Mouse (Mus musculus): Measurements from ENCODE around the gene Stard10. TPM values are rescaled to one million over a fixed set of nuclear protein-coding genes. Genes with fewer than 3 reads are reported as not detected.

The Stard10 gene
- polyA plus RNA-seq, 1 experiment from 2014 or later = 25.0 TPM

- H3K27ac ChIP-seq = peak overlapping the region; percentile 44
These were observed 68.4 kb downstream of the Stard10 start for GRCm38 (mm10) chr7:101385331-101385733.

DNA sequence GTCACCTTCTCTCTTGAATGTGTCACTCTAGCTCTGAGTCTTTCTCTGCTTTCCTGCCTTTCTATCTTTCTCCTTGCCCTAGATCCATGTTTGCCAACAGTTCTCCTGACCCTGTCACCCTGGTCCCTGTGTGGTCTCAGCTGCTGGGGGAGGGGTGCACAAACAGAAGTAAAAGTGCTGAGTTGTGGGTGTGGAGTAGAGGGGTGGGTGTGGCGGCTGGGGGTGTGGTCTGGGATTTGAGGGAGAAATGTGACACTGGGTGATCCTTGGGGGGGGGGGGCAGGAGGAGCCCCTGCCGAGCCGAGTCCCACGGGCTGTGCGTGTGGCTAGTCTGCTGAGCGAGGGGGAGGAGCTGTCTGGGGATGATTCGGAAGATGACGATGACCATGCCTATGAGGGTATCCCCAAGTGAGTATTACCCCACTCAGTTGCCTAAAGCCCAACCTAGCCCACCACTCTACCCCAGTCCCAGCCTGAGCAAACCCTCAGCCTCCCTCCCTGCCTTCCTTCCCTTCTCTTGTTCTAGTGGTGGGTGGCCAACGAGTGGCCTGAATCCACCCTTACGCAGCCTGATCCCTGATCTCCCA is 69.1 kb downstream of the Stard10 start:
- Histone ChIP-seq H3K4me2 (peak overlapping the region; percentile 8; the same call in 1 of the 2 replicates), H3K9me3 (replicated peaks) (no peaks in the 10 kb centered on the region), H3K4me3 (no peak overlapping the region), H3K36me3 (peaks cover 16% of the 10 kb centered on the region; the same call in 1 of the 2 replicates), H3K27me3 (no peaks in the 10 kb centered on the region), H3K4me1 (replicated peaks) (peaks cover 41% of the 10 kb centered on the region), H3K27ac (peak overlapping the region; percentile 44; the same call in 1 of the 2 replicates), H3K9ac (no peak overlapping the region)
- no peak for ATAC-seq (replicated peaks; ENCODE audit: insufficient number of reproducible peaks, insufficient read depth, low FRiP score, low read depth)
- 55% methylated on average over 10 of the region's 10 CpGs for WGBS

More at GRCm38 (mm10) chr7:101385331-101385733, 68.4 kb downstream of the Stard10 start:
- peak overlapping the region; percentile 8; the same call in 1 of the 2 replicates for H3K4me2 ChIP-seq
- H3K9ac ChIP-seq = no peak overlapping the region
- peaks cover 35% of the 10 kb centered on the region for H3K4me1 ChIP-seq (replicated peaks)
- no peaks in the 10 kb centered on the region for H3K27me3 ChIP-seq
- 33% methylated on average over 6 of the region's 6 CpGs for WGBS
- peaks cover 16% of the 10 kb centered on the region; the same call in 1 of the 2 replicates for H3K36me3 ChIP-seq
- no peak overlapping the region for H3K4me3 ChIP-seq
- no peak; the same call in 1 of the 2 replicates for ATAC-seq (replicated peaks; ENCODE audit: insufficient number of reproducible peaks, insufficient read depth, low FRiP score, low read depth)
- H3K9me3 ChIP-seq (replicated peaks) = no peaks in the 10 kb centered on the region

DNA sequence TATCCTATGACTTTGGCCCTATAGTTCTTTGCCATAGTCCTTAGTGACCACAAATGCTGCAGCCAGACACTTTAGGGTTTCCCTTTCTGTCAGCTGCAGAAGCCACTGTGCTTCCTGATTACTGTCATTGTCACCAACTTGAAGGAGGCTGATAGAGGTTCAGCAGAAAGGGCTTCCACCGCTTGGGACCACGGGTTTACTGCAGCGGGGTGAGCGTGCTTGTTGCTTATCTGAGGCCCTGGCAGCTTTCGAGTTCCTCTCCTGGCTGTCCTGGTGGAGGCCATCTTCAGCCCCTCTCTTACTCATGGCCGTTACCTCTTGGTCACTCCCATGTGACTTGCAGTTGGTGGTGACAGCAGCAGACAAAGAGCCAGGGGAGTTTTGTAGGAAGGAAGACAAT is 72.4 kb downstream of the Stard10 start:
- no peak overlapping the region for H3K9ac ChIP-seq
- no peak overlapping the region for H3K27ac ChIP-seq
- H3K27me3 ChIP-seq = no peaks in the 10 kb centered on the region
- peaks cover 70% of the 10 kb centered on the region for H3K4me1 ChIP-seq (replicated peaks)
- no peak overlapping the region for H3K4me3 ChIP-seq
- H3K36me3 ChIP-seq = peaks cover 18% of the 10 kb centered on the region; the same call in 1 of the 2 replicates
- no peak overlapping the region for H3K4me2 ChIP-seq
- WGBS = 38% methylated on average over 6 of the region's 6 CpGs
- ATAC-seq (replicated peaks; ENCODE audit: insufficient number of reproducible peaks, insufficient read depth, low FRiP score, low read depth) = no peak
- no peaks in the 10 kb centered on the region for H3K9me3 ChIP-seq (replicated peaks)

GRCm38 (mm10) chr7:101391909-101392479 is 75.1 kb downstream of the Stard10 start:
- no peaks in the 10 kb centered on the region for H3K27me3 ChIP-seq
- no peak for ATAC-seq (replicated peaks; ENCODE audit: insufficient number of reproducible peaks, insufficient read depth, low FRiP score, low read depth)
- H3K4me1 ChIP-seq (replicated peaks) = peaks cover 59% of the 10 kb centered on the region
- H3K9me3 ChIP-seq (replicated peaks) = no peaks in the 10 kb centered on the region
- H3K27ac ChIP-seq = peak overlapping the region; percentile 90
- WGBS = 41% methylated on average over 4 of the region's 4 CpGs
- H3K4me2 ChIP-seq = no peak overlapping the region
- H3K9ac ChIP-seq = no peak overlapping the region
- peaks cover 19% of the 10 kb centered on the region; the same call in 1 of the 2 replicates for H3K36me3 ChIP-seq
- no peak overlapping the region for H3K4me3 ChIP-seq

- H3K9me3 ChIP-seq (replicated peaks) = no peaks in the 10 kb centered on the region
- ATAC-seq (replicated peaks; ENCODE audit: insufficient number of reproducible peaks, insufficient read depth, low FRiP score, low read depth) = no peak
- WGBS = 18% methylated on average over 4 of the region's 4 CpGs
These were observed 76.1 kb downstream of the Stard10 start for GRCm38 (mm10) chr7:101393015-101393414.

DNA sequence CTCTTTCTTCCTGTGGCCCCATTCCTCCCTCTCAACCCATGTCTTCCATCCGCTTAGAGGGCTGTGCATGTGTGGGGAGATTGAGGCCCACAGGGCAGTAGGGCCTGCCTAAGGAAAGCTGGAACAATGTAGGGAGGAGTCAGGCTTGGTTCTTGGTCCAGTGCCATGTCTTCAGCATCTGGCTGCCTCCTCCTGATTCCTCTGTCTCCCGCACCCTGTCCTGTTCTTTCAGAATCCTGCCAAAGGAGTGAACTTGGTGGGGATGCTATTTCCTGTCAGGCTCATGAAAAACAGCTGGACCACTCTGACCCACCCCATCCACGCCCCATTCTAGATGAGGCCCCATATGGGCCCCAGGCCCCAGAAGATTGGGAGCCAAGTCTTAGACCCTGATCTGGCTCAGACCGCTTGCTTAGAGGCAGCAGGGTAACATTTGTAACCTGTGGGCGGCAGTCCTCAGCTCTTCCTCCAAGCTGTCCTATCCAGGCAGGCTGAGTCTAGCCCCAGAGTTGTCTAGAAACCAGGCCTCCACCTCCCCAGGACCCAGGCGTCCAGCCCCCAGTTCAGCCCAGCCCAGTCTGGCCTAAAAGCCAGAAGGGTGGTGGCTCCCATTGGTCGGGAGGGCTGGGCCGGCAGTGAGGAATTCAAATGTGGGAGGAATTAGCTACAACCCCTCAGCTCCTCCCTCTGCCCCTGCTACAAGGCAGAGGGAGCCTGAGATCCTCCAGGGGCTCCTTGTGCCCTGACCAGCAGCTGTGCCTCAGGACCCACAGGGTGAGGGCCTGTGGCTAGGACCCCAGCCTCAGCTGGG is 77.0 kb downstream of the Stard10 start:
- peak overlapping the region; percentile 37 for H3K4me3 ChIP-seq
- peaks cover 59% of the 10 kb centered on the region for H3K4me1 ChIP-seq (replicated peaks)
- WGBS = 34% methylated on average over 8 of the region's 8 CpGs

More at GRCm38 (mm10) chr7:101393015-101393414, 76.1 kb downstream of the Stard10 start:
- H3K4me3 ChIP-seq = no peak overlapping the region
- peaks cover 21% of the 10 kb centered on the region for H3K36me3 ChIP-seq
- no peak overlapping the region for H3K9ac ChIP-seq
- peaks cover 59% of the 10 kb centered on the region for H3K4me1 ChIP-seq (replicated peaks)
- no peaks in the 10 kb centered on the region for H3K27me3 ChIP-seq
- H3K27ac ChIP-seq = peak overlapping the region; percentile 90
- peak overlapping the region; percentile 57; the same call in 1 of the 2 replicates for H3K4me2 ChIP-seq

GRCm38 (mm10) chr7:101394569-101394968 is 77.7 kb downstream of the Stard10 start:
- 65% methylated on average over 3 of the region's 3 CpGs for WGBS
- Histone ChIP-seq H3K36me3 (peaks cover 34% of the 10 kb centered on the region), H3K4me3 (peak overlapping the region; percentile 37), H3K4me2 (peak overlapping the region; percentile 57), H3K9me3 (replicated peaks) (no peaks in the 10 kb centered on the region), H3K27ac (peak overlapping the region; percentile 90), H3K27me3 (no peaks in the 10 kb centered on the region), H3K9ac (peak overlapping the region; percentile 43; the same call in 1 of the 2 replicates), H3K4me1 (replicated peaks) (peaks cover 53% of the 10 kb centered on the region)
- ATAC-seq (replicated peaks; ENCODE audit: insufficient number of reproducible peaks, insufficient read depth, low FRiP score, low read depth) = no peak

More for the DNA sequence above, 77.0 kb downstream of the Stard10 start:
- Histone ChIP-seq H3K4me2 (peak overlapping the region; percentile 57), H3K9ac (peak overlapping the region; percentile 43; the same call in 1 of the 2 replicates), H3K36me3 (peaks cover 28% of the 10 kb centered on the region), H3K9me3 (replicated peaks) (no peaks in the 10 kb centered on the region), H3K27me3 (no peaks in the 10 kb centered on the region), H3K27ac (peak overlapping the region; percentile 90)
- peak; percentile 78 for ATAC-seq (replicated peaks; ENCODE audit: insufficient number of reproducible peaks, insufficient read depth, low FRiP score, low read depth)

DNA sequence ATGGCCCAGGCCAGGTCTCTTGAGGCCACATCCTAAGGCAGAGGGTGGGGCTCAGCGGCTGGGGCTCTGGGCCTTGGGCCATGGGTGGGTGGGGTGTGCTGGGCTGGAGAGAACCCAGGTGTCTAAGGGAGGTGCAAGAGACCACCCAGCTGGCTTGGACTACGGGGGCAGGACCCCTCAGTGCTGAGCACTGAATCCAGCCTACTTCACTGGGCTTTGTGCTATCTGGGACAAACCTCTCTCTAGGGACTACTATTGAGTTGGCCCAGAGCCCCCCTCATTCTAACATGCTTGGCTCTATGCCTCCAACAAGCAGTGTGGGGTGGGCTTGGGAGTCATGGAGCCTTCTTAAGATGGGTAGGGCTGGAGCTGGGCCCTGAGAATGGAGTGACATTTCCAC is 78.6 kb downstream of the Stard10 start:
- peak overlapping the region; percentile 57 for H3K4me2 ChIP-seq
- H3K36me3 ChIP-seq = peaks cover 35% of the 10 kb centered on the region
- H3K9ac ChIP-seq = no peak overlapping the region
- ATAC-seq (replicated peaks; ENCODE audit: insufficient number of reproducible peaks, insufficient read depth, low FRiP score, low read depth) = no peak
- no peaks in the 10 kb centered on the region for H3K27me3 ChIP-seq
- H3K9me3 ChIP-seq (replicated peaks) = no peaks in the 10 kb centered on the region
- H3K4me1 ChIP-seq (replicated peaks) = peaks cover 46% of the 10 kb centered on the region
- no peak overlapping the region for H3K27ac ChIP-seq
- WGBS = 70% methylated on average over 2 of the region's 2 CpGs
- peak overlapping the region; percentile 37 for H3K4me3 ChIP-seq

Other genes starting within 250 kb of the Stard10 start
- gene Fchsd2, start 224.2 kb upstream of the Stard10 start, polyA plus RNA-seq (2015; fragmentation: Nextera tagmentation; extraction: Ambion mirVana) = 14.8 and 15.8 TPM in 2 replicates
- 28.1 and 30.5 TPM in 2 replicates for gene Atg16l2, start 14.8 kb upstream of the Stard10 start, polyA plus RNA-seq (2015; fragmentation: Nextera tagmentation; extraction: Ambion mirVana)
- gene Arap1, start 31.0 kb downstream of the Stard10 start, polyA plus RNA-seq (2015; fragmentation: Nextera tagmentation; extraction: Ambion mirVana) = 23.5 and 38.4 TPM in 2 replicates
- gene Gm45837, start 93.8 kb downstream of the Stard10 start, polyA plus RNA-seq (2015; fragmentation: Nextera tagmentation; extraction: Ambion mirVana) = not detected in 2 replicates
- 16.3 and 21.9 TPM in 2 replicates for gene Pde2a, start 104.6 kb downstream of the Stard10 start, polyA plus RNA-seq (2015; fragmentation: Nextera tagmentation; extraction: Ambion mirVana)